Mouse (Mus musculus) frontal cortex, adult 2 months (tissue): ENCODE measurements at regions not wholly inside any gene's neighbourhood (a gene's known extent, or its start where the extent isn't known, plus 50 kb on each side); places are given as distances from the start of the nearest gene placed in this dataset.

Experiments
- DNase-seq, 2 experiments: peaks; one replicate each; pipeline ENCODE4 v3.0.0; 2022; ENCODE audit warnings: low spot score in 1 of 2; ENCODE audit errors: extremely low spot score in 1 of 2

GRCm38 (mm10) chr5:26338191-26338590 is 80.7 kb downstream of the Gm7361 start:
- no peak for DNase-seq

DNA sequence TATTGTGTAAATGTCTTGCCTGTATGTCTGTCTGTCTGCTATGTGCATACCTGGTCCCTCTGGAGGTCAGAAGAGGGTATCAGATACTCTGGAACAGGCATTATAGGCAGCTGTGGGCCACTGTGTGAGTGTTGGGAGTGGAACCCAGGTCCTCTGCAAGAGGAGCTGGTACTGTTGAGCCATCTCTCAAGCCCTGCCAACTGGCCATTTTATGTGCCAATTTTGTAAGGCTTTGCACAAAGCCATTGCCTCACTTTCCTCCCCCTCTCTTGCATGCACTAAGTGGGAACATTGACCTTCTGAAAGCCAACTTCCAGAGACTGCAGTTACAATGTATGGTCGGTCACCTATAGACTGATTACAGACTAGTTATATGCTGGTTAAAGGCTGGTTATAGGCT is 81.8 kb downstream of the Gm7361 start:
- DNase-seq, result no peak

- no peak for DNase-seq
Observed at GRCm38 (mm10) chr5:26355156-26355555, 97.7 kb downstream of the Gm7361 start.

GRCm38 (mm10) chr5:26359082-26359481 is 101.6 kb downstream of the Gm7361 start:
- peak in 1 of 2 experiments; percentile 4 for DNase-seq

- DNase-seq, result no peak
Observed at GRCm38 (mm10) chr5:26374175-26374984, 116.9 kb downstream of the Gm7361 start.

DNA sequence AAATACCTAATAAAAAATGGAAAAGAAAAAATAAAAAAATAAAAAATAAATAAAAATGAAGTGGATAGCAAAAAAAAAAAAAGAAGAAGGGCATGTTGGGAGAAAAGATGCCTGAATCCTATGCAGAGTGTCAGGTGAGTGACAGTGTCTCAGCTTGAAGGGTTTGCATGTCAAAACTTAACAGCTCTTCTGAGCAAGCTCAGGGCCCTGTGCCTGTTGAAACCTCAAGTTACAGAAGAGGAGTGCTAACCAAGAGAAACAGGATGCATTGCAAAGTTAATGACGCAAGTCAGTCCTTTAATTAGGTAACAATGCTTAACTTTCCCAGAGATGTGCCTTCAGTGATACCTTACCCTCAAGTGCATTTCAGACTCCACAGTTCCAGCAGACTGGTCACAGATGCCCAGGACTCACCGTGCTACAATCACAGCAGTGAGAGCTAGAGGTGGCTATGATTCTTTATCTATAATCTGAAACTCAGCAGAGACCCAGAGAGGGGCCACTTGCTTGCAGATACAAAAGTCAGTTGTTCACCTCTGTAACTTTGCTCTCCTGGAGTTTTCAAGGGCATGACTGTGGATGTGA is 149.7 kb downstream of the Gm7361 start:
- DNase-seq, result no peak

- peak in 1 of 2 experiments; percentile 3 for DNase-seq
Observed at GRCm38 (mm10) chr5:26413185-26413584, 155.7 kb downstream of the Gm7361 start.

DNA sequence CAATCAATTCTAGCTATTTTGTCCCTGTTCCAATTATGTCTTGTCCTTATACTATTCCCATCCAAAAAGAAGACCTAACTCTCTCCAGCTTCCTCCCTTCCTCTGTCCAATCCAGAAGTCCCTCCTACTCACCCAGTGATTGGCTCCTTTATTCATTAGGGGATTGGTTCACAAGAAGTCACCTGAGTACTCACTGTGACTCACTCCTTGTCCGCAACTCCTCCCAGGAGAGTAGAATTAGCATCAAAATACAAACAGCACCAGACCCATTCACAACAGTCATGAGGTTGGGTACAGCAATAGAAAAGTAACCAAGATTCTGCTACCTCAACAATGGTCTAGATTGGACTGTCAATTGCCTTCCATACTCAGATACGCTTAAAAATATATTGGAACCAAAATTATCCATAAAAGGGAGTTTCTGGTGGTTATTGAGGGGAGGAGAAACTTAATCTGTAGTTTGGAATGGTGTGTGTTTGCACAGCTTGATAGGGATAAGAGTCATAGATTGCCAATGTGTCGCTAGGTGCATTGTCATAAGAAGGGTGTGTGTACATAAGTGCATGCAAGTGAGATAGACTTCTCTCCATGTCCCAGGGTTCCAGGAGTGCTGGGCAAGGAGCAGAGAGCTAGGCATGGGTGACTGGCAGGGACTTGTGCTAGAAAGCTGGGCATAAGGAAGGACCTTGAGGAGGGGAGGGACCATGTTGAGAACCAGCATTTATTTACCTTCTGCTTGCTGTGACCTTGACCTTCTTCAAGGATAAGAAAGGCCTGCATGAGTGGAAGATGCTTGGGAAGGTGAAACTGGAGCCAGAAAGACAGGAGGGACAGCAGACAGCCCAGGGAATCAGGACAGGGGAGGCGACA is 187.1 kb downstream of the Gm7361 start:
- no peak for DNase-seq

GRCm38 (mm10) chr5:26451306-26451705 is 193.8 kb downstream of the Gm7361 start:
- DNase-seq, result no peak

GRCm38 (mm10) chr5:26457627-26458026 is 200.1 kb downstream of the Gm7361 start:
- DNase-seq, result no peak

DNA sequence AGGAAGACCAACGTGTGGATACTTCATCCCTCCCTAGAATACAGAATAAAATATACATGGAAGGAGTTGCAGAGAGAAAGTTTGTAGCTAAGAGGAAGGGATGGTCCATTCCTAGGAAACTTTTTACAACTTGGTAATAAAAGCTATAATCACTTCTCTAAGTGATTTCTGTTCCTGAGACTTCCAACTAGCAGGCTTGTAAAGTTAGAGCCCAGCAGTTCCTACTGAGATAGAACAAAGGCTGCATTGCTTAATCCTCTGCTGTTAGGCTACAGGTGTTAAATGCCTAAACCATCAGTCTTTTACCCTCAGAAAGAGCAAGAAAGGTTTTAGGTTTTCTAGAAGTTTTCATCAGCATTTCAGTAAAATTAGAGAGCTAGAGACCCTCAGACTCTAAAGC is 209.2 kb downstream of the Gm7361 start:
- DNase-seq, result no peak

GRCm38 (mm10) chr5:26485726-26486125 is 228.2 kb downstream of the Gm7361 start:
- no peak for DNase-seq

DNA sequence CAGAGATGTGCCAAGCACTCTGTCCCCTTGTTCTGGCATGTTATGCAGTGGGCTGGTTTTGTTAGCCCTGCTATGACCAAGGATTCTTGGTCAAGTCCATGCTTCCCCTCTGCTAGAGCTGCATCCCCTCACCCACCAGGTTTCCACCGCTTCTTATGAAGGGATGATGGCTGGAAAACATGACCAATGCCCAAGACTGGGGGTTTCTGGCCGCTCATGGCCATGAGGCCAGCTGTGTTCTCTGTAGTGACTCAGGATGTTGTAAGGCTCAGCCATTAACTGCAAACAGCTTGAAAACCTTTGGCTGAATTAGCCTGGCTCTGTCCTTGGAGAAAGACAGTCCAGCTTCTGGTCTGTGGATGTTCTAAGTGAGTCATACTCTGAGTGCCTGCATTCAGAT is 236.5 kb downstream of the Gm7361 start:
- DNase-seq, result no peak

DNA sequence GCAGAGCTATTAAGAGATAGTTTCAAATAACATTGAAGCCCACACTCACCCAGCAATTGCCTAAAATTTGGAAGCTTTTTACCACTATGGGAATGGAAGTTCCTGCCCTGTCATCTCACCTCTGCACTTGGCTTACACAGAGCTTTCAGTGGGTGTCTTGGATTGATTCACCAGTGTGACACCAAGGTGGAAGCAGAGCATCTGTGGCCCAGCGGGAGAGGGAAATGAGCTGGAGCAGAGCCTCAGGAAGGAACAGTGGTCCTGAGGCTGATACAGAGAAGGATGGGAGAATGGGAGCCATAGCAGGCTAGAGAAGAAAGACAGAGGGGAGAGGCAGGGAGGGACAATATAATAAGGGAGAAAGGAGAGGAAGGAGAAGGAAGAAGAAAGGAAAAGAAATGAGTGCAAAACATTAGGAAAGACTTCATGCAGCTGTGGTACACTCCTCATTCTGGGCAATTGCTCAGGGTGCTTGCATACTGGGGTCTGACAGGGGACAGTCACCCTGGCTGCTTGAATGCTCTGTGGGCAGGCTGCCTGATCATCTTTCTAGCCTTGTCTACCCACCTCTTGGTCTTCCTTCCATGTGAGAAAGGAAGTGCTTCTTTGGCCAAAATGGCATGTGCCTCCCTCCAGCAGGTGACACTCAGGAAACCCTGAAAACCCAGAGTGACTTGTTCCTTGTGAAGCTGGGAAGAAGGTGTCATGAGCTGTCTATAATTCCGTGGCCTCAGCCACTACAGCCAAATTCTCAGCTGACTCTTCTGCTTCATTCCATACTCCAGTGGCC is 240.3 kb downstream of the Gm7361 start:
- DNase-seq, result peak in 1 of 2 experiments; percentile 12

GRCm38 (mm10) chr5:26509525-26510168 is 252.2 kb downstream of the Gm7361 start:
- no peak for DNase-seq

GRCm38 (mm10) chr5:26513039-26513955 is 255.8 kb downstream of the Gm7361 start:
- DNase-seq, result no peak

DNA sequence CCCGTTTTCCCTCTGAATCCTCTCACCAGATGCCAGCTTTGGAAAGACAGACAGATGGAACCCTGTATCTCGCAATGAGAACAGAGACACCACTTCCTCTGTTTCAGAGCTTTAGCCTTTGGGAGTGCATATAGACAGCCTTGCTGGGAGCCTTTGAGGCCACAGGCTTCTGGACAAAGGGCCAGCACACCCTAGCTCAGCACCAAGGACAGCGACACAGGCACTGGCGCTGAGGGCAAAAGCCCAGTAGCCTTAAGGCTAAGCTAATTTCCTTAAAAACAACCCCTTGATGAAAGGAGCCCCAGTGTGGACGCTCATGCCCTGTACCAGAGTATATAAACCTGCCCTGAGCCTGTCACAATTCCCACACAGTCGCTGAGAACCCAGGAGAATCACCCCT is 278.1 kb downstream of the Gm7361 start:
- no peak for DNase-seq

GRCm38 (mm10) chr5:26563291-26563690 is 253.7 kb upstream of the Dpp6 start:
- no peak for DNase-seq

DNA sequence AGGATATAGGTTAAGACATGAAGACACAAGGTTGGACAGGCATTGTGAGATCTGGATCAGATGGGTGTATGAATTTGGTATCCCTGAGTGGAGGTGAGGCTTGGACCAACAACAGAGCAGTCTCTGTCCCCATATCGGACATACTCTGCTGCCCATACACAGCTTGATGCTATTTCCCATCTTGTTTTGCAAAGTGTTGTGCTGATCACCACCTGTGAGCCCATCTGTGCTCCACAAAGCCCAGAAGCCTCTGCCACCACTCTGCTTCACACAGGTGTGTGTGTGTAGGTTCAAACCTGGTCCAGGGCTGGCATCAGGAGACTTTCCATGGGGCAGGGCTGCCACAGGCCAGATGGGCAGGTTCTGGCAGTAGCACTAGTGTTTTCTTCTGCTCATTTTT is 252.9 kb upstream of the Dpp6 start:
- no peak for DNase-seq
